In the genomic region with DNA sequence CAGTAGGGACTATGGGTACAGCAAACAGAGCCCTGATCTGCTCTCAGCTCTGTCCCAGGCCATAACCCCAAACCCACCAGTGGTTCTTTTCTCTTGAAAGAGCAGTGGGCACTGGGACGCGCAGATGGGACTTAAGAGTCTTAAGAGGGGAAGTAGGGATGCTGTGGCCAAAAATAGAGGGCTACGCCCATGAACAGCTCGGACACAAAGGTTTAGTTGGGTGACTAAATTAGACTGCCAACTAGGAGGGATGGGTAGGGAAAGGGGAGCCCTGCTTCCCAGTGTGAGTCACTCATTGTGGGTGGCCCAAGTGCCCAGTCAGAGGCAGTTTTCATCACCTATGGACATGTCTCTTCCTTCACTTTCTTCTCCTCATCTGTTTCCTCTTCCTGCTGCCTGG, we compare ENCODE assay signal across 22 mouse cellular contexts. TPM values are rescaled to one million over a fixed set of nuclear protein-coding genes. Genes with fewer than 3 reads are reported as not detected.
"Had no signal": no experiment of that assay in that cellular context is flagged by ENCODE, and none has a peak within 500 bp of the region (broad histone marks: within the 10 kb centered on the region; RNA-seq: fewer than 3 reads in every experiment).

No protein-coding gene starts in this region.

- DNase-seq: kidney, adult 8-10 months; kidney, postnatal 10 days; kidney, postnatal 36 days; layer of hippocampus, postnatal 36 days; liver, postnatal 0 days; lung, embryonic 14.5 days; retina, postnatal 1 day; right cerebral cortex, postnatal 25 days; spleen, adult 18-20 months; thymus, adult 18-20 months; thymus, postnatal 4 days had no signal

- H3K36me3 ChIP-seq: kidney, embryonic 15.5 days; midbrain, embryonic 12.5 days; midbrain, embryonic 15.5 days; neural tube, embryonic 12.5 days; neural tube, embryonic 15.5 days; stomach, embryonic 15.5 days had no signal

- H3K4me3 ChIP-seq: kidney, embryonic 15.5 days; left cerebral cortex, adult 2 months; midbrain, embryonic 12.5 days; midbrain, embryonic 15.5 days; neural tube, embryonic 12.5 days; neural tube, embryonic 15.5 days; stomach, embryonic 15.5 days had no signal

- H3K27ac ChIP-seq: kidney, embryonic 15.5 days; left cerebral cortex, adult 2 months; liver, embryonic 14.5 days; midbrain, embryonic 12.5 days; midbrain, embryonic 15.5 days; neural tube, embryonic 12.5 days; neural tube, embryonic 15.5 days; stomach, embryonic 15.5 days had no signal

- H3K4me1 ChIP-seq: kidney, embryonic 15.5 days; midbrain, embryonic 12.5 days; midbrain, embryonic 15.5 days; neural tube, embryonic 12.5 days; neural tube, embryonic 15.5 days; stomach, embryonic 15.5 days had no signal

RNA-seq across cellular contexts. Expression of gene Cd300lb, which starts 31.0 kb away (rescaled TPM):
- total RNA-seq: layer of hippocampus, postnatal 36 days; left cerebral cortex, adult 2 months; left cerebral cortex, postnatal 10 days; left cerebral cortex, postnatal 36 days had no signal
- polyA plus RNA-seq: limb, embryonic 11.5 days; midbrain, embryonic 15.5 days; neural tube, embryonic 12.5 days had no signal
